Mouse (Mus musculus): ENCODE data around the gene Iqcf4. TPM values are rescaled to one million over a fixed set of nuclear protein-coding genes. Genes with fewer than 3 reads are reported as not detected.

Iqcf4 gene
- polyA plus RNA-seq, 1 experiment from 2014 or later = not detected

DNA sequence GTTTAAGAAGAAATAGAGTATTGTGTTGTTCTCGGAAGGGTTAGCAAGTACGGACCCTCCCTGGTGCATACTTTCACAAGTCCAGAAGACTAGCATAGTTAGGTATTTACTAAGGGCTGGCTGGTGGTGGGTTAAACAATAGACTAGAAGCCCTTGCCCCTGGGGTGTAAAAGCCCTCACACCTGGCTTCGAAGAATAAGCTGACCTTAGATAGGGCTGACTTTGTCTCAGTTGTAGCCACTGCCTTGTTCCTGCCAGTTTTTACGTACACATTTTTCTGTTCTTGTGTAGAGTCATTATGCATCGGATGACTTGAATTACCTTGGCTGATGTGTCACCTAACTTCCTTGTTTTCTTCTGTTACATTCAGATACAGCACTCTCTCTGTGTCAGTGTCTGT, 2.6 kb upstream of the Iqcf4 start:
- no peak for ATAC-seq
- H3K36me3 ChIP-seq (replicated peaks; ENCODE audit: insufficient read depth, low read length) = no peaks in the 10 kb centered on the region
- 75% methylated on average over 5 of the region's 5 CpGs for whole genome bisulfite sequencing (ENCODE audit: insufficient replicate concordance)

DNA sequence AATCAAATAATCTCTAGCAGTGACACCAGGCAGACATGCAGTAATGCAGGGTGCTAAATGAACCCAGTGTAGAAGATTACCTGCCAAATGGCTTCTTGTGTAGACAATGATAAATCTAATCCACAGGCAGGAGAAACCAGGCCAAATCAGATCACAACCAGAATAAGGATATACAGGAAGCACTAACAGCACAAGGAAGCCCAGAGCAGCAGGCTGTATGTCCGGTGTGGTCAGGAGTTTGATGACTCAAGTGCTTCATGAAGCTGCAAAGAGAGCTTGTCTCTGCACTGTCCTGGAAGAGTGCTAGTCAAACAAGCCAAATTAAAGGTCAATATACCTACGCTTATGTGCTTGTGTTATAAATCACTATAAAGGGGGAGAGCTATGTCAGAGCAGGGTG, 1.4 kb upstream of the Iqcf4 start:
- H3K9ac ChIP-seq (replicated peaks) = no peak overlapping the region
- DNase-seq (no peak), ATAC-seq (no peak)
- H3K4me2 ChIP-seq (ENCODE audit: low read depth, low read length) = no peak overlapping the region
- no peaks in the 10 kb centered on the region for H3K27me3 ChIP-seq (ENCODE audit: insufficient read depth, low read length)
- H3K36me3 ChIP-seq (replicated peaks; ENCODE audit: insufficient read depth, low read length) = no peaks in the 10 kb centered on the region
- no peak for TF ChIP-seq CTCF (IDR thresholded peaks at IDR 0.05; ENCODE audit: low read depth)
- no peak for TF ChIP-seq EP300 (IDR thresholded peaks at IDR 0.05; ENCODE audit: low read depth)
- H3K9me3 ChIP-seq (ENCODE audit: low read length) = no peaks in the 10 kb centered on the region
- WGBS (ENCODE audit: insufficient replicate concordance) = 59% methylated on average over 2 of the region's 2 CpGs
- no peak overlapping the region for H3K27ac ChIP-seq (ENCODE audit: low read depth)
- H3K4me3 ChIP-seq (ENCODE audit: low read depth, low read length) = no peak overlapping the region
- H3K4me1 ChIP-seq (ENCODE audit: insufficient read depth) = no peaks in the 10 kb centered on the region

More for the DNA sequence above, 2.6 kb upstream of the Iqcf4 start:
- no peaks in the 10 kb centered on the region for H3K27me3 ChIP-seq (ENCODE audit: insufficient read depth, low read length)
- no peak overlapping the region for H3K4me2 ChIP-seq (ENCODE audit: low read depth, low read length)
- no peak for TF ChIP-seq CTCF (IDR thresholded peaks at IDR 0.05; ENCODE audit: low read depth)
- no peak for TF ChIP-seq EP300 (IDR thresholded peaks at IDR 0.05; ENCODE audit: low read depth)
- no peak overlapping the region for H3K4me3 ChIP-seq (ENCODE audit: low read depth, low read length)
- H3K4me1 ChIP-seq (ENCODE audit: insufficient read depth) = no peaks in the 10 kb centered on the region
- no peak overlapping the region for H3K9ac ChIP-seq (replicated peaks)
- DNase-seq = no peak
- no peak overlapping the region for H3K27ac ChIP-seq (ENCODE audit: low read depth)
- no peaks in the 10 kb centered on the region for H3K9me3 ChIP-seq (ENCODE audit: low read length)

DNA sequence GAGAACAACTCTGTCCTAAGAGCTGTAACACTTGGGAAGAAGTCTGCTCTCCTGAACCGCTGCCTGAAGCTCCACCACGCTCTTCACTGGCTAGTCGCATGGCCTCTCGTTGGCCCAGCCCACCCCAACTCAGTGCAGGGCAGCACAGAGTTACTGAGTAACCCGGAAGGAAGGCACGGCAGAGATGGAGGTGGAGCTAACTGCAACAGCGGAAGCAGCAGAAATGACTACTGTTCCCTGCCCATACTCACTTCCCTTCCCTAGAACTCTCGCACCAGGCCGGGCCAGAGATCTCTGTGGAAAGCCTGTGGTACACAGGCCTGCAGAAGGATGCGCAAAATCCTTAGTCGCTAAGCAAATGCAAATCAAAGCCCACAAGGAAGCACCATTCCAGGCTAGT, 4.4 kb downstream of the Iqcf4 start:
- 32% methylated on average over 11 of the region's 11 CpGs for WGBS (ENCODE audit: insufficient replicate concordance)
- Histone ChIP-seq H3K4me2 (ENCODE audit: low read depth, low read length) (0 out of 2 replicates have a peak overlapping the region, but pooled peaks have one; percentile 6), H3K4me3 (ENCODE audit: low read depth, low read length) (no peak overlapping the region), H3K9me3 (ENCODE audit: low read length) (no peaks in the 10 kb centered on the region), H3K36me3 (replicated peaks; ENCODE audit: insufficient read depth, low read length) (no peaks in the 10 kb centered on the region), H3K4me1 (ENCODE audit: insufficient read depth) (0 out of 2 replicates have a peak, but pooled peaks cover 4% of the 10 kb centered on the region), H3K9ac (replicated peaks) (no peak overlapping the region), H3K27me3 (ENCODE audit: insufficient read depth, low read length) (no peaks in the 10 kb centered on the region), H3K27ac (ENCODE audit: low read depth) (no peak overlapping the region)
- DNase-seq (peak; percentile 41), ATAC-seq (peak; percentile 61; the same call in 1 of the 2 replicates)
- TF ChIP-seq EP300 (IDR thresholded peaks at IDR 0.05; ENCODE audit: low read depth) (no peak), CTCF (IDR thresholded peaks at IDR 0.05; ENCODE audit: low read depth) (no peak)

DNA sequence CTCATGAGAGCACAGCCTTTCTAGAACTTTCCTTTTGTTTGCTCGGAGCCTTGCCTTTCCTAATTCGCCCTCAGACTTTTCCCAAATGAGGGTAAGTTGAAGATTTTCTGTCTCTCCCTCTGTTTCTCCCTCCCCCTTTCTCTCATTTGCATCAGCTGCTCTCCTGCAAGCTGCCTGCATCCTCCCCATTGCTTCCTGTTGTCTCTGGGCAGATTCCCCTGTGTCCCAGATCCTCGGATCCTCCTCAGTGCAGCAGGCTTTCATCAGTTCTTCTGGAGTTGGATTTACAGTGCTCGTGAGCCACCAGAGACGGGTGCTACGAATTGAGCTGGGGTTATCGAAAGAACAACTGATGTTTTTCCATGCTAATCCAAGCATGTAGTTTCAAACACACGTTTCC, 6.8 kb downstream of the Iqcf4 start:
- WGBS (ENCODE audit: insufficient replicate concordance) = 76% methylated on average over 8 of the region's 8 CpGs

DNA sequence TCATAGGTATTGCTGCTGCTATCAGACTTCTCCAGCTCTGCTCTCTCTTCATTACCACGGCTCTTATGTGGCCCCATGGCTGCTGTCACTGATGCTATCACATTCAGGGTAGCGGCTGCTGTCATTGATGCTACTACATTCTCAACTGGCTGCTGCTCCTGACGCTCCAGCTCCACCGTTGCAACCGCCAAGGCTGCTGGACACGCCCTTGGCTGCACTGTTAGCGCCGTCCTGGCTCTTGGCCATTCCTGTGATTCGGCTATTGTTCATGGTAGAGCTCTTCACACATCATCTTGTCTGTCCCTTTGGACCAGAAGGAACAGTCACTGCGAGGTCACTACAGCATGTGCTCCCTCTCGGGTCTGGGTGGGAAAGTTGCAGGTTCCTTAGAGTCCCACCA, 8.5 kb downstream of the Iqcf4 start:
- Histone ChIP-seq H3K36me3 (replicated peaks; ENCODE audit: insufficient read depth, low read length) (no peaks in the 10 kb centered on the region), H3K4me1 (ENCODE audit: insufficient read depth) (0 out of 2 replicates have a peak, but pooled peaks cover 4% of the 10 kb centered on the region), H3K9ac (replicated peaks) (no peak overlapping the region), H3K4me2 (ENCODE audit: low read depth, low read length) (no peak overlapping the region), H3K9me3 (ENCODE audit: low read length) (no peaks in the 10 kb centered on the region), H3K4me3 (ENCODE audit: low read depth, low read length) (no peak overlapping the region), H3K27ac (ENCODE audit: low read depth) (no peak overlapping the region), H3K27me3 (ENCODE audit: insufficient read depth, low read length) (no peaks in the 10 kb centered on the region)
- no peak for ATAC-seq
- 84% methylated on average over 11 of the region's 11 CpGs for WGBS (ENCODE audit: insufficient replicate concordance)
- TF ChIP-seq EP300 (IDR thresholded peaks at IDR 0.05; ENCODE audit: low read depth) = no peak
- TF ChIP-seq CTCF (IDR thresholded peaks at IDR 0.05; ENCODE audit: low read depth) = no peak
- no peak for DNase-seq

More for the DNA sequence above, 6.8 kb downstream of the Iqcf4 start:
- H3K9ac ChIP-seq (replicated peaks) = no peak overlapping the region
- H3K27me3 ChIP-seq (ENCODE audit: insufficient read depth, low read length) = no peaks in the 10 kb centered on the region
- ATAC-seq = no peak
- H3K4me1 ChIP-seq (ENCODE audit: insufficient read depth) = 0 out of 2 replicates have a peak, but pooled peaks cover 4% of the 10 kb centered on the region
- TF ChIP-seq CTCF (IDR thresholded peaks at IDR 0.05; ENCODE audit: low read depth) (no peak), EP300 (IDR thresholded peaks at IDR 0.05; ENCODE audit: low read depth) (no peak)
- H3K9me3 ChIP-seq (ENCODE audit: low read length) = no peaks in the 10 kb centered on the region
- H3K27ac ChIP-seq (ENCODE audit: low read depth) = no peak overlapping the region
- H3K4me3 ChIP-seq (ENCODE audit: low read depth, low read length) = no peak overlapping the region
- no peak for DNase-seq
- H3K4me2 ChIP-seq (ENCODE audit: low read depth, low read length) = no peak overlapping the region
- H3K36me3 ChIP-seq (replicated peaks; ENCODE audit: insufficient read depth, low read length) = no peaks in the 10 kb centered on the region

DNA sequence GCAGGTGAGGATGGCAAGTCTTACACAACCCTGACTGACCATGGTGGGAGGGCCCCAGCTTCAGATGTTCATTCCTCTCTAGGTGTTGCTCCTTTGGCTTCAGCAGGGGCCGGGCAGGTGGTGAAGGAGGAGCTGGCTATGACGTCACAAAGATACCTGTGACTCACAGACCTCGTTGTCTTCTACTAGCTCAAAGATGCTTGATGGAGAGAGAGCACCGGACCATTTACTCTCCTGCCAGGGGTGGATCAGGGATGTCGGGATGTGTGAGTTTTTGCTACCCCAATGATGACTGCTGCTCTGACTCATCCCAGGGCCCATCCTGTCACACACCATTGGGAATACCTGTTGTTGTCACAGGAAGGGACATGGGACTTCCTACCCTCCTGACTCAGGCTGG, 9.3 kb downstream of the Iqcf4 start, which contains the start of gene Iqcf3:
Gene Iqcf3, minus strand, starts transcription at position 101 of the 400 bp plus-strand sequence.
- DNase-seq (no peak), ATAC-seq (no peak)
- no peak within 1 kb of the TSS for H3K27ac ChIP-seq (ENCODE audit: low read depth)
- 85% methylated on average over 5 of the region's 5 CpGs for WGBS (ENCODE audit: insufficient replicate concordance)
- 0 out of 2 replicates have a peak, but pooled peaks cover 3% of the 10 kb centered on the region for H3K4me1 ChIP-seq (ENCODE audit: insufficient read depth)
- H3K27me3 ChIP-seq (ENCODE audit: insufficient read depth, low read length) = no peaks in the 10 kb centered on the region
- H3K4me3 ChIP-seq (ENCODE audit: low read depth, low read length) = no peak within 1 kb of the TSS
- H3K4me2 ChIP-seq (ENCODE audit: low read depth, low read length) = no peak within 1 kb of the TSS
- TF ChIP-seq CTCF (IDR thresholded peaks at IDR 0.05; ENCODE audit: low read depth) (no peak), EP300 (IDR thresholded peaks at IDR 0.05; ENCODE audit: low read depth) (no peak)
- no peak within 1 kb of the TSS for H3K9ac ChIP-seq (replicated peaks)
- H3K9me3 ChIP-seq (ENCODE audit: low read length) = no peaks in the 10 kb centered on the region
- H3K36me3 ChIP-seq (replicated peaks; ENCODE audit: insufficient read depth, low read length) = no peaks in the 10 kb centered on the region

Measured in liver, postnatal 0 days (tissue).